Comparison of ENCODE assay signal across 21 mouse cellular contexts in the genomic region with DNA sequence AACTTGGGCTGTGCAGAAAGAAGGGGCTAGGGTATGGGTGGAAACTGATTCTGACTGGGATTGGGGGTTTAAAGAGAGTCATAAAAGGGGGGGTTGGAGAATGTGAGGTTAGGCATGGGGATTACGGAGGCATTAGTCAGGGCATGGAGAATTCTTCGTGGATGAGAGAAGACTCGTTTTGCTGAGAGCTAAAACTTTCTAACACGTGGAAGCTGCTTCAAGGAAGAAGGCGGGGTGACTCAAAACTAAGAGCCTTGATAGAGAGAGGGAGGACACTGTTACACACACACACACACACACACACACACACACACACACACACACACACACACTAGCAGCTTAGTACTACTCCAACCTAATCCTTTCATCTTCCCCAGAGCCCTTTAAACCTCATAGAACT.
DNase-seq lines count a peak whose midpoint lies in the region; ATAC-seq and TF ChIP-seq lines count a peak whose summit lies in the region.
"Had no signal": no experiment of that assay in that cellular context is flagged by ENCODE, and none has a peak within 500 bp of the region (broad histone marks: within the 10 kb centered on the region; RNA-seq: fewer than 3 reads in every experiment).

No protein-coding gene starts in this region.

- no peak overlapping the region for H3K4me2 ChIP-seq in midbrain, embryonic 13.5 days (replicated peaks)
- H3K4me2 ChIP-seq: embryonic facial prominence, embryonic 15.5 days; heart, embryonic 13.5 days; hindbrain, embryonic 15.5 days had no signal

- H3K9me3 ChIP-seq in midbrain, embryonic 13.5 days: no peaks in the 10 kb centered on the region
- H3K9me3 ChIP-seq: embryonic facial prominence, embryonic 15.5 days; G1E; heart, embryonic 13.5 days; hindbrain, embryonic 15.5 days had no signal

- H3K9ac ChIP-seq in midbrain, embryonic 13.5 days (replicated peaks): no peak overlapping the region
- H3K9ac ChIP-seq: embryonic facial prominence, embryonic 15.5 days; heart, embryonic 13.5 days; hindbrain, embryonic 15.5 days had no signal

- H3K27ac ChIP-seq in left cerebral cortex, adult 2 months: peak overlapping the region; percentile 76
- peak overlapping the region; percentile 44; the same call in 1 of the 2 replicates for H3K27ac ChIP-seq in embryonic fibroblast, embryonic 13.5 days (ENCODE audit: insufficient read depth, low read length)
- H3K27ac ChIP-seq in midbrain, embryonic 13.5 days: no peak overlapping the region
- H3K27ac ChIP-seq: embryonic facial prominence, embryonic 15.5 days; heart, embryonic 13.5 days; hindbrain, embryonic 15.5 days had no signal

- no peak for TF ChIP-seq POLR2A in embryonic fibroblast, embryonic 13.5 days (IDR thresholded peaks at IDR 0.05; ENCODE audit: low read depth, low read length)

- POLR2A ChIA-PET in Patski (lab: Charles Lee): no interaction called here

- ATAC-seq in Patski: peak; percentile 69
- no peak for ATAC-seq in midbrain, embryonic 13.5 days
- ATAC-seq: activated CD4-positive, CD25-positive, alpha-beta regulatory T cell, adult 4 months; CD4-positive, CD25-positive, alpha-beta regulatory T cell, adult 4 months; forebrain, embryonic 16.5 days had no signal

- intact Hi-C loops in left cerebral cortex, adult 2 months (cut with DNase I): loop anchor here (5.0 kb wide), 1 partner anchor 126 kb away; no protein-coding TSS in a partner anchor

- H3K36me3 ChIP-seq in midbrain, embryonic 13.5 days: peaks cover 60% of the 10 kb centered on the region

- peaks cover 12% of the 10 kb centered on the region for H3K4me1 ChIP-seq in embryonic fibroblast, embryonic 13.5 days (ENCODE audit: control insufficient read depth, insufficient read depth, low read length)
- no peaks in the 10 kb centered on the region for H3K4me1 ChIP-seq in midbrain, embryonic 13.5 days (replicated peaks)
- H3K4me1 ChIP-seq: embryonic facial prominence, embryonic 15.5 days; hindbrain, embryonic 15.5 days had no signal

- CTCF ChIA-PET in Patski (lab: Charles Lee): interaction anchor here (1.7 kb wide), 1 partner anchor 21 kb away, joined by 5 read pairs; no protein-coding TSS in a partner anchor

- 63% methylated on average over 5 of the region's 5 CpGs for WGBS in midbrain, embryonic 13.5 days

- no peak overlapping the region for H3K4me3 ChIP-seq in left cerebral cortex, adult 2 months
- no peak overlapping the region for H3K4me3 ChIP-seq in embryonic fibroblast, embryonic 13.5 days (ENCODE audit: insufficient read depth, low read length)
- no peak overlapping the region for H3K4me3 ChIP-seq in midbrain, embryonic 13.5 days (replicated peaks)
- H3K4me3 ChIP-seq: embryonic facial prominence, embryonic 15.5 days; heart, embryonic 13.5 days; hindbrain, embryonic 15.5 days had no signal

- DNase-seq in left cerebral cortex, adult 2 months (ENCODE audit: extremely low spot score in 1 of 2, low spot score in 2 of 2): no peak
- no peak for DNase-seq in left cerebral cortex, adult 11 months (ENCODE audit: low spot score)
- peak; percentile 24 for DNase-seq in Patski (ENCODE audit: low read depth, low spot score)
- DNase-seq in thymus, adult 18-20 months: no peak
- DNase-seq: adrenal gland, adult 2 months; adrenal gland, postnatal 25 days; B cell, adult 2 months; cerebellum, adult 2 months; cerebellum, postnatal 10 days; embryo, embryonic 11 days; gastrocnemius, postnatal 36 days; heart, postnatal 36 days had no signal

- in situ Hi-C loops in Patski (cut with MboI; ENCODE audit: low pct_unique_long_range_greater_than_20kb): no loop called here

- H3K27me3 ChIP-seq in Patski: no peaks in the 10 kb centered on the region
- H3K27me3 ChIP-seq in midbrain, embryonic 13.5 days: no peaks in the 10 kb centered on the region
- H3K27me3 ChIP-seq: embryonic facial prominence, embryonic 15.5 days; heart, embryonic 13.5 days; hindbrain, embryonic 15.5 days had no signal

- no peak for TF ChIP-seq CTCF in left cerebral cortex, adult 2 months (IDR thresholded peaks at IDR 0.05)
- no peak for TF ChIP-seq CTCF in Patski (IDR thresholded peaks at IDR 0.05)
- TF ChIP-seq CTCF in embryonic fibroblast, embryonic 13.5 days (IDR thresholded peaks at IDR 0.05; ENCODE audit: borderline replicate concordance, insufficient read depth, low read length): no peak
